Mouse (Mus musculus): ENCODE results near the gene Tnrc6b. TPM values are rescaled to one million over a fixed set of nuclear protein-coding genes. Genes with fewer than 3 reads are reported as not detected.

Tnrc6b gene
- polyA plus RNA-seq, 2 experiments, result 8.1 to 8.8 TPM

GRCm38 (mm10) chr15:80822276-80822675, 111.2 kb downstream of the Tnrc6b start:
- peaks cover 0 to 6% of the 10 kb centered on the region in 2 experiments; a peak in 1 of 4 replicates for H3K4me1 ChIP-seq (replicated peaks; ENCODE audit: control insufficient read depth in 2 of 2, insufficient read depth in 2 of 2, low read length in 1 of 2)
- H3K27me3 ChIP-seq (ENCODE audit: control insufficient read depth, insufficient read depth, low read length), result no peaks in the 10 kb centered on the region
- H3K4me3 ChIP-seq (ENCODE audit: insufficient read depth in 1 of 2, low read depth in 2 of 2, low read length in 2 of 2), result no peak overlapping the region
- no peak for TF ChIP-seq CTCF (IDR thresholded peaks at IDR 0.05; ENCODE audit: low read depth)
- no peak for DNase-seq (ENCODE audit: low read depth in 3 of 3, low spot score in 3 of 3)
- no peaks in the 10 kb centered on the region for H3K9me3 ChIP-seq (ENCODE audit: control insufficient read depth, low read length)
- no peak for ATAC-seq (ENCODE audit: insufficient read depth)
- H3K9ac ChIP-seq (replicated peaks), result no peak overlapping the region
- H3K27ac ChIP-seq, result no peak overlapping the region
- peaks cover 13% of the 10 kb centered on the region for H3K36me3 ChIP-seq (replicated peaks; ENCODE audit: control insufficient read depth, insufficient read depth, low read depth)
- 55% methylated on average over 1 of the region's 1 CpGs for WGBS (ENCODE audit: insufficient replicate concordance)
- no peak overlapping the region for H3K4me2 ChIP-seq (ENCODE audit: low read depth)

GRCm38 (mm10) chr15:80831170-80831569, 120.1 kb downstream of the Tnrc6b start:
- ATAC-seq (ENCODE audit: insufficient read depth) (no peak), DNase-seq (ENCODE audit: low read depth in 3 of 3, low spot score in 3 of 3) (no peak)
- H3K9ac ChIP-seq (replicated peaks), result no peak overlapping the region
- H3K4me2 ChIP-seq (ENCODE audit: low read depth), result peak overlapping the region; percentile 41
- peaks cover 33 to 46% of the 10 kb centered on the region in 2 experiments for H3K4me1 ChIP-seq (replicated peaks; ENCODE audit: control insufficient read depth in 2 of 2, insufficient read depth in 2 of 2, low read length in 1 of 2)
- WGBS (ENCODE audit: insufficient replicate concordance), result 17% methylated on average over 3 of the region's 3 CpGs
- H3K9me3 ChIP-seq (ENCODE audit: control insufficient read depth, low read length), result no peaks in the 10 kb centered on the region
- TF ChIP-seq EP300 (IDR thresholded peaks at IDR 0.05; ENCODE audit: low read depth) (no peak), CTCF (IDR thresholded peaks at IDR 0.05; ENCODE audit: low read depth) (no peak)
- no peaks in the 10 kb centered on the region for H3K36me3 ChIP-seq (replicated peaks; ENCODE audit: control insufficient read depth, insufficient read depth, low read depth)
- no peak overlapping the region for H3K4me3 ChIP-seq (ENCODE audit: insufficient read depth in 1 of 2, low read depth in 2 of 2, low read length in 2 of 2)
- H3K27me3 ChIP-seq (ENCODE audit: control insufficient read depth, insufficient read depth, low read length), result no peaks in the 10 kb centered on the region
- H3K27ac ChIP-seq, result peak overlapping the region; percentile 33

- H3K4me1 ChIP-seq (replicated peaks; ENCODE audit: control insufficient read depth in 2 of 2, insufficient read depth in 2 of 2, low read length in 1 of 2), result peaks cover 31 to 47% of the 10 kb centered on the region in 2 experiments
- ATAC-seq (ENCODE audit: insufficient read depth) (no peak), DNase-seq (ENCODE audit: low read depth in 3 of 3, low spot score in 3 of 3) (no peak)
- H3K4me2 ChIP-seq (ENCODE audit: low read depth), result peak overlapping the region; percentile 8; the same call in 1 of the 2 replicates
- TF ChIP-seq EP300 (IDR thresholded peaks at IDR 0.05; ENCODE audit: low read depth) (peak; percentile 36; the same call in 1 of the 2 replicates), CTCF (IDR thresholded peaks at IDR 0.05; ENCODE audit: low read depth) (no peak)
- no peaks in the 10 kb centered on the region; the same call in 1 of the 2 replicates for H3K36me3 ChIP-seq (replicated peaks; ENCODE audit: control insufficient read depth, insufficient read depth, low read depth)
- 9% methylated on average over 3 of the region's 3 CpGs for WGBS (ENCODE audit: insufficient replicate concordance)
- no peak overlapping the region for H3K27ac ChIP-seq
- no peaks in the 10 kb centered on the region for H3K9me3 ChIP-seq (ENCODE audit: control insufficient read depth, low read length)
- H3K4me3 ChIP-seq (ENCODE audit: insufficient read depth in 1 of 2, low read depth in 2 of 2, low read length in 2 of 2), result no peak overlapping the region
- no peak overlapping the region; the same call in 1 of the 2 replicates for H3K9ac ChIP-seq (replicated peaks)
- no peaks in the 10 kb centered on the region for H3K27me3 ChIP-seq (ENCODE audit: control insufficient read depth, insufficient read depth, low read length)
Observed at GRCm38 (mm10) chr15:80832808-80833207, 121.7 kb downstream of the Tnrc6b start.

GRCm38 (mm10) chr15:80836246-80836645, 125.1 kb downstream of the Tnrc6b start:
- Histone ChIP-seq H3K36me3 (replicated peaks; ENCODE audit: control insufficient read depth, insufficient read depth, low read depth) (no peaks in the 10 kb centered on the region; the same call in 1 of the 2 replicates), H3K9me3 (ENCODE audit: control insufficient read depth, low read length) (no peaks in the 10 kb centered on the region), H3K4me2 (ENCODE audit: low read depth) (no peak overlapping the region), H3K27me3 (ENCODE audit: control insufficient read depth, insufficient read depth, low read length) (no peaks in the 10 kb centered on the region), H3K9ac (replicated peaks) (no peak overlapping the region), H3K27ac (no peak overlapping the region), H3K4me3 (ENCODE audit: insufficient read depth in 1 of 2, low read depth in 2 of 2, low read length in 2 of 2) (no peak overlapping the region), H3K4me1 (replicated peaks; ENCODE audit: control insufficient read depth in 2 of 2, insufficient read depth in 2 of 2, low read length in 1 of 2) (peaks cover 27 to 40% of the 10 kb centered on the region in 2 experiments)
- DNase-seq (ENCODE audit: low read depth in 3 of 3, low spot score in 3 of 3) (no peak), ATAC-seq (ENCODE audit: insufficient read depth) (no peak)
- WGBS (ENCODE audit: insufficient replicate concordance), result 64% methylated on average over 3 of the region's 3 CpGs
- TF ChIP-seq EP300 (IDR thresholded peaks at IDR 0.05; ENCODE audit: low read depth) (no peak), CTCF (IDR thresholded peaks at IDR 0.05; ENCODE audit: low read depth) (no peak)

GRCm38 (mm10) chr15:80838836-80839235, 127.7 kb downstream of the Tnrc6b start:
- H3K9me3 ChIP-seq (ENCODE audit: control insufficient read depth, low read length), result no peaks in the 10 kb centered on the region
- WGBS (ENCODE audit: insufficient replicate concordance), result 69% methylated on average over 4 of the region's 4 CpGs
- DNase-seq (ENCODE audit: low read depth in 3 of 3, low spot score in 3 of 3) (no peak), ATAC-seq (ENCODE audit: insufficient read depth) (no peak)
- no peak overlapping the region for H3K4me2 ChIP-seq (ENCODE audit: low read depth)
- H3K27me3 ChIP-seq (ENCODE audit: control insufficient read depth, insufficient read depth, low read length), result no peaks in the 10 kb centered on the region
- no peak overlapping the region for H3K4me3 ChIP-seq (ENCODE audit: insufficient read depth in 1 of 2, low read depth in 2 of 2, low read length in 2 of 2)
- H3K4me1 ChIP-seq (replicated peaks; ENCODE audit: control insufficient read depth in 2 of 2, insufficient read depth in 2 of 2, low read length in 1 of 2), result peaks cover 27 to 39% of the 10 kb centered on the region in 2 experiments
- H3K27ac ChIP-seq, result no peak overlapping the region
- no peak for TF ChIP-seq CTCF (IDR thresholded peaks at IDR 0.05; ENCODE audit: low read depth)
- TF ChIP-seq EP300 (IDR thresholded peaks at IDR 0.05; ENCODE audit: low read depth), result no peak
- H3K36me3 ChIP-seq (replicated peaks; ENCODE audit: control insufficient read depth, insufficient read depth, low read depth), result no peaks in the 10 kb centered on the region; the same call in 1 of the 2 replicates
- no peak overlapping the region; the same call in 1 of the 2 replicates for H3K9ac ChIP-seq (replicated peaks)
